In the genomic region with DNA sequence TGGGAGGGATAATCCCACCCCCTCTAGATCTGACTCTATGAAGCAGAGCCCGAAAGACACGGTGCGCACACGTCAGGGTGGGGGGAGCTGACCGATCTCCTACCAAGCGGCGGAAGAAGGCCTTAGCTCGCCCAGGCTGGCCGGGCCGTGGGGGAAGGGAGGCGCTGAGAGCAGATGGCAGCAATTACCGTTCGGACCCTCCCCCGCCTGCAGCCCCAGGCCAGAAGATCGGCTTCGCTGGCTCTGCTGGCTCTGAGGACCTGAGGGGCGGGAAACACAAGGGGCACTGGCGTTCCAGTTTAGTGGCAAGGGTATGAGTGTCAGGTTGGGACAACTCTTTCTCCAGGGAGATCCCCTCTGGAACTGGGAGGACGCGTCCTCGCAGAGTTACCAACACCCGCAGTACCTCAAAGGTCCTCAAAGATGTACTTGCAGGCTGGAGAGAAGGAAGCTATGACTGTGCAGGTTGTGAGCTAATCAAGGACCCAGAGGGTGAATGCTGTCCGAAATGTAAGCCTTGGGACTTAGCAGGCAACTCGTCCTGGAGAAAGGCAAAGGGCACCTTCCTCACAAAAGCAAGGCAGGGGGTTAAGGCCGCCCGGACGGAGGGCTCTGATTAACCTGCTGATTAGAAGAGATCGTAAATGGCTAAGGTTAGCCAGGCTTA, we compare ENCODE assay signal across 9 mouse cellular contexts. TPM values are rescaled to one million over a fixed set of nuclear protein-coding genes. Genes with fewer than 3 reads are reported as not detected.
DNase-seq lines count a peak whose midpoint lies in the region; ATAC-seq lines count a peak whose summit lies in the region.
"Had no signal": no experiment of that assay in that cellular context is flagged by ENCODE, and none has a peak within 500 bp of the region (broad histone marks: within the 10 kb centered on the region; RNA-seq: fewer than 3 reads in every experiment).

No protein-coding gene starts in this region.

- peak overlapping the region; percentile 58; the same call in 1 of the 2 replicates for H3K9ac ChIP-seq in heart, embryonic 11.5 days (ENCODE audit: low read depth, low read length)
- peak overlapping the region; percentile 43; the same call in 1 of the 2 replicates for H3K9ac ChIP-seq in heart, embryonic 15.5 days
- no peak overlapping the region for H3K9ac ChIP-seq in liver, embryonic 13.5 days

- peak overlapping the region; percentile 30 for H3K4me3 ChIP-seq in heart, embryonic 11.5 days (ENCODE audit: low read depth, low read length)
- H3K4me3 ChIP-seq in heart, embryonic 15.5 days = peak overlapping the region; percentile 29
- H3K4me3 ChIP-seq in liver, embryonic 13.5 days (replicated peaks) = no peak overlapping the region

- WGBS in heart, embryonic 11.5 days (ENCODE audit: insufficient replicate concordance) = 5% methylated on average over 28 of the region's 28 CpGs
- WGBS in heart, embryonic 15.5 days = 9% methylated on average over 28 of the region's 28 CpGs
- WGBS in liver, embryonic 13.5 days (ENCODE audit: insufficient replicate concordance) = 6% methylated on average over 28 of the region's 28 CpGs

- no peak for ATAC-seq in heart, embryonic 11.5 days (replicated peaks; ENCODE audit: insufficient number of reproducible peaks, low FRiP score, low TSS enrichment)
- ATAC-seq in heart, embryonic 15.5 days (replicated peaks; ENCODE audit: insufficient number of reproducible peaks, insufficient read depth, low FRiP score, low read depth) = peak; percentile 47; the same call in 1 of the 2 replicates
- ATAC-seq in liver, embryonic 13.5 days (ENCODE audit: low read depth) = no peak

- no peak for DNase-seq in heart, adult 8-10 months (ENCODE audit: low spot score)
- peak; percentile 8 for DNase-seq in brain, adult 2 months (ENCODE audit: low read depth, low spot score)
- no peak for DNase-seq in liver, embryonic 13.5 days
- peak; percentile 74 for DNase-seq in testis, postnatal 10 days (ENCODE audit: low spot score)
- no peak for DNase-seq in thymus, postnatal 4 days
- no peak for DNase-seq in urinary bladder, postnatal 36 days (ENCODE audit: low spot score in 2 of 2)

- H3K4me1 ChIP-seq in heart, embryonic 11.5 days (ENCODE audit: control insufficient read depth, insufficient read depth, low read length) = peaks cover 15% of the 10 kb centered on the region
- peaks cover 8% of the 10 kb centered on the region for H3K4me1 ChIP-seq in heart, embryonic 15.5 days (replicated peaks)
- 0 out of 2 replicates have a peak, but pooled peaks cover 7% of the 10 kb centered on the region for H3K4me1 ChIP-seq in liver, embryonic 13.5 days (replicated peaks)

- no peaks in the 10 kb centered on the region for H3K9me3 ChIP-seq in heart, embryonic 11.5 days (replicated peaks; ENCODE audit: control insufficient read depth, low read length)
- no peaks in the 10 kb centered on the region for H3K9me3 ChIP-seq in heart, embryonic 15.5 days (replicated peaks)
- H3K9me3 ChIP-seq in liver, embryonic 13.5 days (replicated peaks) = no peaks in the 10 kb centered on the region

- peaks cover 16% of the 10 kb centered on the region for H3K27me3 ChIP-seq in heart, embryonic 11.5 days (ENCODE audit: control insufficient read depth, insufficient read depth, low read length)
- H3K27me3 ChIP-seq in heart, embryonic 15.5 days = peaks cover 36% of the 10 kb centered on the region
- peaks cover 28% of the 10 kb centered on the region for H3K27me3 ChIP-seq in liver, embryonic 13.5 days

- H3K27ac ChIP-seq in heart, embryonic 11.5 days (ENCODE audit: low read depth, low read length) = no peak overlapping the region
- H3K27ac ChIP-seq in heart, embryonic 15.5 days = no peak overlapping the region
- H3K27ac ChIP-seq in liver, embryonic 13.5 days = no peak overlapping the region

- H3K36me3 ChIP-seq in heart, embryonic 11.5 days (ENCODE audit: control insufficient read depth, insufficient read depth, low read length) = no peaks in the 10 kb centered on the region
- H3K36me3 ChIP-seq in heart, embryonic 15.5 days = no peaks in the 10 kb centered on the region
- H3K36me3 ChIP-seq in liver, embryonic 13.5 days = no peaks in the 10 kb centered on the region

- peak overlapping the region; percentile 59 for H3K4me2 ChIP-seq in heart, embryonic 11.5 days
- H3K4me2 ChIP-seq in heart, embryonic 15.5 days = peak overlapping the region; percentile 60
- H3K4me2 ChIP-seq in liver, embryonic 13.5 days = peak overlapping the region; percentile 36; the same call in 1 of the 2 replicates

RNA-seq across cellular contexts. Expression of a gene that starts 17.4 kb away (rescaled TPM):
- not detected in 2 replicates for polyA plus RNA-seq in heart, embryonic 11.5 days (2014; fragmentation: Nextera tagmentation; extraction: Ambion mirVana)
- not detected for total RNA-seq in heart, adult 8-10 months (2022)
- not detected in 2 replicates for polyA plus RNA-seq in heart, embryonic 15.5 days (2015; fragmentation: Nextera tagmentation; extraction: Ambion mirVana)
- polyA plus RNA-seq in liver, embryonic 13.5 days (2015; fragmentation: Nextera tagmentation; extraction: Ambion mirVana) = not detected in 2 replicates
- total RNA-seq: heart, postnatal 10 days had no signal

RNA-seq across cellular contexts. Expression of a gene that starts 19.8 kb away (rescaled TPM):
- polyA plus RNA-seq in heart, embryonic 11.5 days (2014; fragmentation: Nextera tagmentation; extraction: Ambion mirVana) = 0.30 and 0.33 TPM in 2 replicates
- 1 to 10 TPM in 3 of 4 experiments, under 1 TPM in 1; 0.84 to 1.5 (median 1.2) TPM for total RNA-seq in heart, adult 8-10 months (2022)
- 0.03 and 0.10 TPM in 2 replicates for polyA plus RNA-seq in heart, embryonic 15.5 days (2015; fragmentation: Nextera tagmentation; extraction: Ambion mirVana)
- polyA plus RNA-seq in liver, embryonic 13.5 days (2015; fragmentation: Nextera tagmentation; extraction: Ambion mirVana) = 0.13 and 0.17 TPM in 2 replicates

RNA-seq across cellular contexts. Expression of a gene that starts 30.2 kb away (rescaled TPM):
- 1.5 and 2.0 TPM in 2 replicates for polyA plus RNA-seq in heart, embryonic 11.5 days (2014; fragmentation: Nextera tagmentation; extraction: Ambion mirVana)
- total RNA-seq in heart, adult 8-10 months (2022) = 10 to 100 TPM; 19.8 to 30.3 (median 23.0) TPM
- 13.1 and 17.1 TPM in 2 replicates for polyA plus RNA-seq in heart, embryonic 15.5 days (2015; fragmentation: Nextera tagmentation; extraction: Ambion mirVana)
- 1.2 and 1.3 TPM in 2 replicates for polyA plus RNA-seq in liver, embryonic 13.5 days (2015; fragmentation: Nextera tagmentation; extraction: Ambion mirVana)

RNA-seq across cellular contexts. Expression of a gene that starts 50.9 kb away (rescaled TPM):
- not detected in 2 replicates for polyA plus RNA-seq in heart, embryonic 11.5 days (2014; fragmentation: Nextera tagmentation; extraction: Ambion mirVana)
- under 1 TPM in 1 of 4 experiments, not detected in 3; 0.25 TPM for total RNA-seq in heart, adult 8-10 months (2022)
- not detected in 2 replicates for polyA plus RNA-seq in heart, embryonic 15.5 days (2015; fragmentation: Nextera tagmentation; extraction: Ambion mirVana)
- polyA plus RNA-seq in liver, embryonic 13.5 days (2015; fragmentation: Nextera tagmentation; extraction: Ambion mirVana) = not detected in 2 replicates

Comparison
In these comparisons a context has a peak if more than half of its experiments do, and no peak if none do; other contexts are left out.
1. DNase-seq: peak in brain, adult 2 months (single experiment) and testis, postnatal 10 days (single experiment); none in heart, adult 8-10 months (single experiment), liver, embryonic 13.5 days (single experiment), thymus, postnatal 4 days (single experiment) and urinary bladder, postnatal 36 days (0 of 2).
2. Peak in every context shown above with its lines, with median percentiles within 50 percentile points of each other: H3K4me2 ChIP-seq.